14 mouse cellular contexts compared by ENCODE assay signal in genomic region chr9:21682827-21683226, GRCm38 (mm10). TPM values are rescaled to one million over a fixed set of nuclear protein-coding genes. Genes with fewer than 3 reads are reported as not detected.
DNase-seq lines count a peak whose midpoint lies in the region; ATAC-seq and TF ChIP-seq lines count a peak whose summit lies in the region.
"Had no signal": no experiment of that assay in that cellular context is flagged by ENCODE, and none has a peak within 500 bp of the region (broad histone marks: within the 10 kb centered on the region; RNA-seq: fewer than 3 reads in every experiment).

No protein-coding gene starts in this region.

- WGBS in heart, postnatal 0 days = 86% methylated on average over 4 of the region's 4 CpGs
- WGBS in lung, embryonic 14.5 days = 79% methylated on average over 4 of the region's 4 CpGs
- 85% methylated on average over 4 of the region's 4 CpGs for whole genome bisulfite sequencing in stomach, postnatal 0 days

- H3K4me3 ChIP-seq in heart, postnatal 0 days (ENCODE audit: low read depth, low read length) = no peak overlapping the region
- no peak overlapping the region for H3K4me3 ChIP-seq in lung, embryonic 14.5 days (ENCODE audit: low read depth, low read length)
- H3K4me3 ChIP-seq in MEL (ENCODE audit: control insufficient read depth in 1 of 2, insufficient read depth in 1 of 2, low read depth in 2 of 2, low read length in 2 of 2) = no peak overlapping the region
- no peak overlapping the region for H3K4me3 ChIP-seq in stomach, postnatal 0 days (ENCODE audit: low read depth, low read length)
- H3K4me3 ChIP-seq: erythroblast, embryonic 14.5 days; liver, embryonic 15.5 days; neural tube, embryonic 13.5 days had no signal

- no peak for TF ChIP-seq POLR2A in MEL (IDR thresholded peaks at IDR 0.05; ENCODE audit: control insufficient read depth in 1 of 2, insufficient read depth in 1 of 2, low read depth in 1 of 2, low read length in 2 of 2, poor library complexity in 1 of 2)

- no peak overlapping the region for H3K27ac ChIP-seq in heart, postnatal 0 days (ENCODE audit: low read depth)
- H3K27ac ChIP-seq in lung, embryonic 14.5 days (ENCODE audit: low read depth) = no peak overlapping the region
- H3K27ac ChIP-seq in MEL (ENCODE audit: control insufficient read depth, low read depth, low read length) = no peak overlapping the region
- H3K27ac ChIP-seq in stomach, postnatal 0 days (replicated peaks) = no peak overlapping the region
- H3K27ac ChIP-seq: liver, embryonic 15.5 days; neural tube, embryonic 13.5 days had no signal

- H3K27me3 ChIP-seq in heart, postnatal 0 days (ENCODE audit: control insufficient read depth, insufficient read depth, low read length) = no peaks in the 10 kb centered on the region
- H3K27me3 ChIP-seq in lung, embryonic 14.5 days (ENCODE audit: insufficient read depth, low read length) = no peaks in the 10 kb centered on the region
- H3K27me3 ChIP-seq in MEL (ENCODE audit: control insufficient read depth in 1 of 2, insufficient read depth in 2 of 2, low read length in 2 of 2) = no peaks in the 10 kb centered on the region
- no peaks in the 10 kb centered on the region for H3K27me3 ChIP-seq in stomach, postnatal 0 days (ENCODE audit: control insufficient read depth, insufficient read depth, low read length)
- H3K27me3 ChIP-seq: liver, embryonic 15.5 days; neural tube, embryonic 13.5 days had no signal

- ATAC-seq in heart, postnatal 0 days (ENCODE audit: insufficient read depth, low read depth) = no peak
- no peak for ATAC-seq in lung, embryonic 14.5 days (ENCODE audit: insufficient read depth)
- ATAC-seq in stomach, postnatal 0 days (ENCODE audit: low FRiP score, low TSS enrichment) = no peak
- ATAC-seq: hindbrain, embryonic 16.5 days had no signal

- peaks cover 89% of the 10 kb centered on the region for H3K36me3 ChIP-seq in heart, postnatal 0 days (replicated peaks; ENCODE audit: control insufficient read depth, insufficient read depth, low read length)
- peaks cover 93% of the 10 kb centered on the region for H3K36me3 ChIP-seq in lung, embryonic 14.5 days (ENCODE audit: insufficient read depth)
- peaks cover 0 to 84% of the 10 kb centered on the region in 2 experiments; a peak in 2 of 4 replicates for H3K36me3 ChIP-seq in MEL (ENCODE audit: control insufficient read depth in 1 of 2, insufficient read depth in 2 of 2, low read length in 2 of 2)
- peaks cover 49% of the 10 kb centered on the region for H3K36me3 ChIP-seq in stomach, postnatal 0 days (ENCODE audit: control insufficient read depth, insufficient read depth, low read length)

- TF ChIP-seq EP300 in heart, postnatal 0 days (IDR thresholded peaks at IDR 0.05; ENCODE audit: low read depth) = no peak
- no peak for TF ChIP-seq EP300 in MEL (IDR thresholded peaks at IDR 0.05; ENCODE audit: low read depth in 1 of 2, low read length in 2 of 2)
- TF ChIP-seq EP300 in stomach, postnatal 0 days (optimal IDR thresholded peaks at IDR 0.05) = no peak

- H3K9ac ChIP-seq in heart, postnatal 0 days (replicated peaks; ENCODE audit: low read depth, low read length) = no peak overlapping the region
- no peak overlapping the region for H3K9ac ChIP-seq in lung, embryonic 14.5 days
- no peak overlapping the region for H3K9ac ChIP-seq in MEL (ENCODE audit: control insufficient read depth, low read depth, low read length, poor library complexity, severe bottlenecking)
- H3K9ac ChIP-seq in stomach, postnatal 0 days (ENCODE audit: low read length) = no peak overlapping the region
- H3K9ac ChIP-seq: liver, embryonic 15.5 days; neural tube, embryonic 13.5 days had no signal

- H3K9me3 ChIP-seq in heart, postnatal 0 days (replicated peaks; ENCODE audit: control insufficient read depth, low read length) = no peaks in the 10 kb centered on the region
- H3K9me3 ChIP-seq in lung, embryonic 14.5 days (ENCODE audit: low read depth, low read length) = no peaks in the 10 kb centered on the region
- no peaks in the 10 kb centered on the region for H3K9me3 ChIP-seq in MEL (replicated peaks; ENCODE audit: insufficient read depth, low read length)
- H3K9me3 ChIP-seq in stomach, postnatal 0 days (ENCODE audit: control insufficient read depth, low read length) = no peaks in the 10 kb centered on the region
- H3K9me3 ChIP-seq: liver, embryonic 15.5 days; neural tube, embryonic 13.5 days had no signal

- H3K4me1 ChIP-seq in heart, postnatal 0 days (ENCODE audit: control insufficient read depth, insufficient read depth) = no peaks in the 10 kb centered on the region
- no peaks in the 10 kb centered on the region for H3K4me1 ChIP-seq in lung, embryonic 14.5 days (ENCODE audit: insufficient read depth)
- H3K4me1 ChIP-seq in MEL (ENCODE audit: control insufficient read depth in 1 of 2, insufficient read depth in 2 of 2, low read length in 2 of 2) = no peaks in the 10 kb centered on the region
- H3K4me1 ChIP-seq in stomach, postnatal 0 days (replicated peaks; ENCODE audit: control insufficient read depth, insufficient read depth) = no peaks in the 10 kb centered on the region
- H3K4me1 ChIP-seq: neural tube, embryonic 13.5 days had no signal

- peak; percentile 39 for TF ChIP-seq CTCF in heart, postnatal 0 days (IDR thresholded peaks at IDR 0.05; ENCODE audit: low read depth)
- TF ChIP-seq CTCF in lung, embryonic 14.5 days (IDR thresholded peaks at IDR 0.05; ENCODE audit: low read depth) = peak; percentile 52
- TF ChIP-seq CTCF in MEL (IDR thresholded peaks at IDR 0.05 in 2 of 3, conservative IDR thresholded peaks at IDR 0.05 in 1 of 3; ENCODE audit: control insufficient read depth in 1 of 3, insufficient read depth in 1 of 3, low read depth in 2 of 3, low read length in 3 of 3, poor library complexity in 1 of 3, severe bottlenecking in 1 of 3) = peak; percentile 71 to 75 (median 74)
- TF ChIP-seq CTCF in stomach, postnatal 0 days (IDR thresholded peaks at IDR 0.05; ENCODE audit: low read depth) = peak; percentile 62

- peak; percentile 67 for TF ChIP-seq RAD21 in MEL (IDR thresholded peaks at IDR 0.05; ENCODE audit: low read depth, low read length)

- DNase-seq in heart, postnatal 0 days (ENCODE audit: low spot score) = no peak
- DNase-seq in heart, adult 9 months (ENCODE audit: low spot score in 2 of 2) = no peak
- peak; percentile 41 for DNase-seq in lung, embryonic 14.5 days
- DNase-seq in lung, postnatal 14 days = no peak
- peak; percentile 63 for DNase-seq in MEL (ENCODE audit: low read depth, low spot score)
- DNase-seq in stomach, postnatal 0 days (ENCODE audit: low spot score) = no peak
- no peak for DNase-seq in urinary bladder, postnatal 4 days (ENCODE audit: low spot score in 2 of 2)
- DNase-seq: adrenal gland, postnatal 14 days; cerebellum, postnatal 36 days; layer of hippocampus, adult 9-11 months had no signal

- no peaks in the 10 kb centered on the region for H3K79me2 ChIP-seq in MEL (ENCODE audit: control insufficient read depth, insufficient read depth, low read length, poor library complexity)

- H3K4me2 ChIP-seq in heart, postnatal 0 days (ENCODE audit: low read depth, low read length) = no peak overlapping the region
- no peak overlapping the region for H3K4me2 ChIP-seq in lung, embryonic 14.5 days
- no peak overlapping the region for H3K4me2 ChIP-seq in stomach, postnatal 0 days (replicated peaks; ENCODE audit: low read depth)
- H3K4me2 ChIP-seq: liver, embryonic 15.5 days; neural tube, embryonic 13.5 days had no signal

TF ChIP-seq in MEL, 35 proteins besides CTCF, POLR2A, EP300 and RAD21:
- TF ChIP-seq SMC3 (IDR thresholded peaks at IDR 0.05; ENCODE audit: low read depth, low read length) (peak; percentile 80), MXI1 (IDR thresholded peaks at IDR 0.05; ENCODE audit: low read depth, low read length) (no peak), POLR2AphosphoS2 (IDR thresholded peaks at IDR 0.05; ENCODE audit: low read length) (peak; percentile 20; the same call in 1 of the 2 replicates), ZC3H11A (IDR thresholded peaks at IDR 0.05; ENCODE audit: low read depth, low read length) (peak; percentile 64)

RNA-seq across cellular contexts. Expression of gene Ldlr, which starts 40.5 kb away (rescaled TPM):
- total RNA-seq in heart, postnatal 0 days (2014; rRNA removed; ENCODE audit: low replicate concordance) = 36.8 and 42.9 TPM in 2 replicates
- polyA plus RNA-seq in heart, postnatal 0 days (2015; fragmentation: Nextera tagmentation; extraction: Ambion mirVana) = 8.0 and 10.9 TPM in 2 replicates
- polyA plus RNA-seq in lung, embryonic 14.5 days (2014; fragmentation: Nextera tagmentation; extraction: Ambion mirVana) = 24.2 and 24.4 TPM in 2 replicates
- total RNA-seq in MEL (2012; rRNA removed) = 58.1 and 69.1 TPM in 2 replicates
- 10 to 100 TPM in 1 of 2 experiments, not detected in 1; 90.6 TPM for polyA plus RNA-seq in MEL (2012; ENCODE audit: insufficient read depth in 1 of 2, insufficient read length in 2 of 2, low read depth in 1 of 2, low replicate concordance in 2 of 2, missing spikeins in 1 of 2)
- 28.9 and 30.4 TPM in 2 replicates for polyA plus RNA-seq in stomach, postnatal 0 days (2015; fragmentation: Nextera tagmentation; extraction: Ambion mirVana)

Comparison
In these comparisons a context has a peak if more than half of its experiments do, and no peak if none do; other contexts are left out.
1. DNase-seq: peak in lung, embryonic 14.5 days (single experiment) and MEL (single experiment); none in heart, postnatal 0 days (single experiment), heart, adult 9 months (0 of 2), lung, postnatal 14 days (single experiment), stomach, postnatal 0 days (single experiment) and urinary bladder, postnatal 4 days (0 of 2).
2. Peak in every context shown above with its lines, with median percentiles within 50 percentile points of each other: CTCF ChIP-seq.